Mouse (Mus musculus): Measurements from ENCODE around the gene Insig2. TPM values are rescaled to one million over a fixed set of nuclear protein-coding genes. Genes with fewer than 3 reads are reported as not detected.

Gene Insig2
- polyA plus RNA-seq, 1 experiment = 43.8 TPM

DNA sequence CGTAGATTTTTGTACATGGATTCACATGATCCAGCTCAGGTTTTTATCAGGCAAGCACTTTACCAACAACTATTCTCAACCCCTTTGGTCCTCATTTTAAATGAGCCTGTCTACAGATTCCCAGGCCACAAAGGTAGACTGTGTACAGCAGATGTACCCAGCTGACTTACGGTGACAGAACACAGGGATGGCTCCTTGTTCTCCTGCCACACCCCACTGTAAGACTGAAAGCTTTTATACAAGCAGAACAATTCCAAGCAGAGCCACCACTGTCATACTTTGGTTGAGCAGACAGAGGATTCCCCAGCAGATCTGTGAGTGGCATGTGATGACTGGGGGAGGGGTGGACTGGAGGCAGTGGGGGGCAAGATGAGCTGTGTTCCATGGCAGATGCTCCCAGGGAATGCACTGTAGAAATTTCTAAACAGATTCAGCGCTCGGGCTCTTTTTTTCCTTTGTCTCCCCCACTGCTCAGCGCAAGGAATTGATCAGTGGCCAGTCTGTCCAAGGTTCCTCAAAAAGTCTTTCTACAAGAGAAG, 35.6 kb downstream of the Insig2 start:
- DNase-seq = no peak
- Histone ChIP-seq H3K27ac (ENCODE audit: insufficient read depth, low read depth, low read length) (no peak overlapping the region), H3K27me3 (replicated peaks; ENCODE audit: control insufficient read depth, insufficient read depth, low read length) (no peaks in the 10 kb centered on the region), H3K4me1 (ENCODE audit: control insufficient read depth, insufficient read depth, low read length) (no peaks in the 10 kb centered on the region), H3K4me3 (ENCODE audit: insufficient read depth, low read depth, low read length) (no peak overlapping the region), H3K36me3 (ENCODE audit: control insufficient read depth, insufficient read depth, low read length) (no peaks in the 10 kb centered on the region)
- 89% methylated on average over 5 of the region's 5 CpGs for WGBS
- TF ChIP-seq POLR2A (IDR thresholded peaks at IDR 0.05; ENCODE audit: low read depth, low read length) (no peak), CTCF (conservative IDR thresholded peaks at IDR 0.05; ENCODE audit: insufficient read depth, insufficient read length, low read depth, low read length) (no peak)

DNA sequence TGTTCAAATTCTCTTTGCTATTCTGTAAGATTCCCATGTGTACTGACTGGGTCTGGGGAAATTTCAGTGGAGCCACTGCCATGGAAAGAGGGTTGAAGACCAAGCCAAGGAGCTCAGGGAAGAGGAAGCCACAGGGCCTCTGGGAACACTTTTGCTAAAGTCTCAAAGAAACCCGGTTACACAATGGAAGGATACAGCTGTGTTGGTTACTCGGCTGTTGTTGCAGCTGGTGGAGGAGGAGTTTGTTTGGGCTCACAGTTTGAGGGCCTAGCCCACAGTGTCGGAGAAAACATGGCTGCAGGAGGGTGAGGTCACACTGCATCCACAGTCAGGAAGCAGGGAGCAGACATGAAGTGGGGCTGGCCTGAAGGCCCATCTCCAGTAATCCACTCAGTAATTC, 38.8 kb downstream of the Insig2 start:
- WGBS = 64% methylated on average over 3 of the region's 3 CpGs
- H3K27me3 ChIP-seq (replicated peaks; ENCODE audit: control insufficient read depth, insufficient read depth, low read length) = no peaks in the 10 kb centered on the region
- H3K27ac ChIP-seq (ENCODE audit: insufficient read depth, low read depth, low read length) = no peak overlapping the region
- no peak overlapping the region for H3K4me3 ChIP-seq (ENCODE audit: insufficient read depth, low read depth, low read length)
- H3K36me3 ChIP-seq (ENCODE audit: control insufficient read depth, insufficient read depth, low read length) = no peaks in the 10 kb centered on the region
- no peak for TF ChIP-seq POLR2A (IDR thresholded peaks at IDR 0.05; ENCODE audit: low read depth, low read length)
- no peak for DNase-seq
- H3K4me1 ChIP-seq (ENCODE audit: control insufficient read depth, insufficient read depth, low read length) = no peaks in the 10 kb centered on the region

GRCm38 (mm10) chr1:121290841-121291240, 41.5 kb downstream of the Insig2 start:
- H3K4me3 ChIP-seq (ENCODE audit: insufficient read depth, low read depth, low read length) = no peak overlapping the region
- TF ChIP-seq CTCF (conservative IDR thresholded peaks at IDR 0.05; ENCODE audit: insufficient read depth, insufficient read length, low read depth, low read length) = no peak
- no peak for TF ChIP-seq POLR2A (IDR thresholded peaks at IDR 0.05; ENCODE audit: low read depth, low read length)
- no peak overlapping the region for H3K27ac ChIP-seq (ENCODE audit: insufficient read depth, low read depth, low read length)
- H3K36me3 ChIP-seq (ENCODE audit: control insufficient read depth, insufficient read depth, low read length) = no peaks in the 10 kb centered on the region
- no peaks in the 10 kb centered on the region for H3K4me1 ChIP-seq (ENCODE audit: control insufficient read depth, insufficient read depth, low read length)
- H3K27me3 ChIP-seq (replicated peaks; ENCODE audit: control insufficient read depth, insufficient read depth, low read length) = no peaks in the 10 kb centered on the region
- DNase-seq = no peak
- WGBS = 65% methylated on average over 10 of the region's 10 CpGs

DNA sequence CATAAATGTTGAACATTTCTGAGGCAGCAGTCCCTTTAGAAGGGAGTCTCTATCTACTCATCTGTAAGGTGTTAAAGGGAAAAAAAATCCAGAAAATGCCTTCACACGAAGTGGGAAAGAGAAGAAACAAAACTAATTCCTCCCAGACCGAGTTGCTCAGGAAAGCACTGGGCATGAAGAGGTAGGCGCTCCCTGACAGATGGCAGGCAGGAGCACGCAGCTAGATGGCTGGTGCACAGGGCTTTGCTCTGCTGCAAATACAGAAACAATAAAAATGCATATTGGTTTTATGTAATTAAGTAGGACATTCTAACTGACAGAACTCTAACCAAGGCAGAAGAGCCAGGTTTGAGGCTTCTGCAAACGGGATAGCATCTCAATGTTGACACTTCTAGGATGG, 42.0 kb downstream of the Insig2 start:
- H3K36me3 ChIP-seq (ENCODE audit: control insufficient read depth, insufficient read depth, low read length) = no peaks in the 10 kb centered on the region
- DNase-seq = no peak
- TF ChIP-seq CTCF (conservative IDR thresholded peaks at IDR 0.05; ENCODE audit: insufficient read depth, insufficient read length, low read depth, low read length) (no peak), POLR2A (IDR thresholded peaks at IDR 0.05; ENCODE audit: low read depth, low read length) (no peak)
- H3K27ac ChIP-seq (ENCODE audit: insufficient read depth, low read depth, low read length) = no peak overlapping the region
- no peaks in the 10 kb centered on the region for H3K4me1 ChIP-seq (ENCODE audit: control insufficient read depth, insufficient read depth, low read length)
- H3K27me3 ChIP-seq (replicated peaks; ENCODE audit: control insufficient read depth, insufficient read depth, low read length) = no peaks in the 10 kb centered on the region
- no peak overlapping the region for H3K4me3 ChIP-seq (ENCODE audit: insufficient read depth, low read depth, low read length)
- WGBS = 54% methylated on average over 5 of the region's 5 CpGs

DNA sequence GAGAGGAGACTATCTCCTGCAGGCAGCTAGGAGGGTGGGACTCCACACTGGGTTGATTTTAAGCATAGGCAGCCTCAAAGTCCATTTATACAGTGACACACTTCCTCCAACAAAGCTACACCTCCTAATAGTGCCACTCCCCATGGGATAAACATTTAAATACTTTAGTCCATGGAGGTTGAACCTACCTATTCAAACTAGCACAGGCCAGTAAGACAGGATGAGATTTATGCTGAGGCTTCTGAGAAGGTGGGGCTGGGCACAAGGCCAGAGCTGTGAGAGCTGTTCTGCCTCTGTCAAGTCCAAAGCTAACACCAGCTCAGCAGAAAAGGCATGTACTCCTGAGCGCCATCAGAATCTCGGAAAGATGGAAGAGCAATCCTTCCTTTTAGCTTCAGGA, 48.2 kb downstream of the Insig2 start:
- 56% methylated on average over 2 of the region's 2 CpGs for WGBS
- no peak overlapping the region for H3K4me3 ChIP-seq (ENCODE audit: insufficient read depth, low read depth, low read length)
- no peaks in the 10 kb centered on the region for H3K36me3 ChIP-seq (ENCODE audit: control insufficient read depth, insufficient read depth, low read length)
- DNase-seq = peak; percentile 35
- no peak for TF ChIP-seq POLR2A (IDR thresholded peaks at IDR 0.05; ENCODE audit: low read depth, low read length)
- no peak for TF ChIP-seq CTCF (conservative IDR thresholded peaks at IDR 0.05; ENCODE audit: insufficient read depth, insufficient read length, low read depth, low read length)
- H3K27ac ChIP-seq (ENCODE audit: insufficient read depth, low read depth, low read length) = no peak overlapping the region
- no peaks in the 10 kb centered on the region for H3K4me1 ChIP-seq (ENCODE audit: control insufficient read depth, insufficient read depth, low read length)
- H3K27me3 ChIP-seq (replicated peaks; ENCODE audit: control insufficient read depth, insufficient read depth, low read length) = no peaks in the 10 kb centered on the region

- Histone ChIP-seq H3K36me3 (ENCODE audit: control insufficient read depth, insufficient read depth, low read length) (no peaks in the 10 kb centered on the region), H3K4me3 (ENCODE audit: insufficient read depth, low read depth, low read length) (no peak overlapping the region), H3K27ac (ENCODE audit: insufficient read depth, low read depth, low read length) (no peak overlapping the region), H3K27me3 (replicated peaks; ENCODE audit: control insufficient read depth, insufficient read depth, low read length) (no peaks in the 10 kb centered on the region), H3K4me1 (ENCODE audit: control insufficient read depth, insufficient read depth, low read length) (no peaks in the 10 kb centered on the region)
- 100% methylated on average over 1 of the region's 1 CpGs for WGBS
- TF ChIP-seq CTCF (conservative IDR thresholded peaks at IDR 0.05; ENCODE audit: insufficient read depth, insufficient read length, low read depth, low read length) = no peak
- TF ChIP-seq POLR2A (IDR thresholded peaks at IDR 0.05; ENCODE audit: low read depth, low read length) = no peak
- DNase-seq = no peak
These were observed 51.9 kb downstream of the Insig2 start for GRCm38 (mm10) chr1:121280501-121280900.

DNA sequence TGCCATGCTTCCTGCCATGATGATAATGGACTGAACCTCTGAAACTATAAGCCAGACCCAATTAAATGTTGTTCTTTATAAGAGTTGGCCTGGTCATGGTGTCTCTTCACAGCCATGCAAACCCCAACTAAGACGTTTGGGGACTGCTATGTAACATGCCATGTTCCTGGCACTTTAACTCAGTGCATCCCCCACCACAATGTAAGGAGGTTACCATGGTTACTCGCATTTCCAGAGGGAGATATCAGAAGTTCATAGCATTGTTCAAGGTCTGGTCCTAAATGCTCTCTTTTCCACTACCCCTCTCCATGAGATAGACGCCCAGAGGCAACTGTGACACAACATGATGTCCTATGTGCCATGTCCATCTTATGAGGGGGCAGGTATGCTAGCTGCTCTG, 54.0 kb downstream of the Insig2 start:
- WGBS = 81% methylated on average over 3 of the region's 3 CpGs
- TF ChIP-seq POLR2A (IDR thresholded peaks at IDR 0.05; ENCODE audit: low read depth, low read length) (no peak), CTCF (conservative IDR thresholded peaks at IDR 0.05; ENCODE audit: insufficient read depth, insufficient read length, low read depth, low read length) (no peak)

DNA sequence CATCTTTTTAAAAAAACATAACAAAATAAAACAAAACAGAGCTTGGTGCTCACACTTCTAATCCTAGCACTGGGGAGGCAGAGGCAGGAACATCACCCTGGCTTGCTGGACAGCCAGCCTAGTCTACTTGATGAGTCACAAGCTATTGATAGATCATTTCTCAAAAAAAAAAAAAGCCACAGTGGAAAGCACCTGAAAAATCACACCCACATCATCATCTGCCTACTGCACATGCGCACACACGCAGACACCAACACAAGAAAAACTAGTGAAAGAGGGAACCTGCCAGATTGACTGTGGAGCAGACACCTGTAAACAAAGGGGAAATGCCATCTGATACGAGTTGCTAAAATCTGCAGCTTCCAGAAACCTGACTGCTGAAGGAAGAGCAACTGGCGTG, 54.9 kb downstream of the Insig2 start:
- DNase-seq = no peak
- Histone ChIP-seq H3K36me3 (ENCODE audit: control insufficient read depth, insufficient read depth, low read length) (no peaks in the 10 kb centered on the region), H3K27ac (ENCODE audit: insufficient read depth, low read depth, low read length) (no peak overlapping the region), H3K27me3 (replicated peaks; ENCODE audit: control insufficient read depth, insufficient read depth, low read length) (no peaks in the 10 kb centered on the region), H3K4me3 (ENCODE audit: insufficient read depth, low read depth, low read length) (no peak overlapping the region), H3K4me1 (ENCODE audit: control insufficient read depth, insufficient read depth, low read length) (no peaks in the 10 kb centered on the region)
- WGBS = 87% methylated on average over 4 of the region's 4 CpGs
- TF ChIP-seq POLR2A (IDR thresholded peaks at IDR 0.05; ENCODE audit: low read depth, low read length) (no peak), CTCF (conservative IDR thresholded peaks at IDR 0.05; ENCODE audit: insufficient read depth, insufficient read length, low read depth, low read length) (no peak)

More for the DNA sequence above, 54.0 kb downstream of the Insig2 start:
- Histone ChIP-seq H3K27ac (ENCODE audit: insufficient read depth, low read depth, low read length) (no peak overlapping the region), H3K36me3 (ENCODE audit: control insufficient read depth, insufficient read depth, low read length) (no peaks in the 10 kb centered on the region), H3K27me3 (replicated peaks; ENCODE audit: control insufficient read depth, insufficient read depth, low read length) (no peaks in the 10 kb centered on the region), H3K4me1 (ENCODE audit: control insufficient read depth, insufficient read depth, low read length) (no peaks in the 10 kb centered on the region), H3K4me3 (ENCODE audit: insufficient read depth, low read depth, low read length) (no peak overlapping the region)
- no peak for DNase-seq

Data from kidney, adult 2 months (tissue).